Mouse (Mus musculus): ENCODE results near the gene Mob1b. TPM values are rescaled to one million over a fixed set of nuclear protein-coding genes. Genes with fewer than 3 reads are reported as not detected.

Mob1b gene
- polyA plus RNA-seq (2014; fragmentation: Nextera tagmentation; extraction: Ambion mirVana), result 12.4 and 14.3 TPM in 2 replicates

GRCm38 (mm10) chr5:88720116-88721002, at the start of gene Mob1b:
Gene Mob1b, plus strand, starts transcription at chr5:88720855.
- peak within 1 kb of the TSS; percentile 95 for H3K27ac ChIP-seq (ENCODE audit: low read depth, low read length)
- peak; percentile 96 for DNase-seq (ENCODE audit: low spot score)
- no peaks in the 10 kb centered on the region for H3K9me3 ChIP-seq (replicated peaks; ENCODE audit: control insufficient read depth, low read length)
- ATAC-seq, result peak; percentile 94
- H3K4me3 ChIP-seq (ENCODE audit: low read depth, low read length), result peak within 1 kb of the TSS; percentile 96
- H3K27me3 ChIP-seq (replicated peaks; ENCODE audit: control insufficient read depth, insufficient read depth, low read length), result no peaks in the 10 kb centered on the region
- peak within 1 kb of the TSS; percentile 95 for H3K4me2 ChIP-seq (ENCODE audit: low read length)
- H3K9ac ChIP-seq (ENCODE audit: low read length), result peak within 1 kb of the TSS; percentile 98
- no peaks in the 10 kb centered on the region for H3K36me3 ChIP-seq (ENCODE audit: control insufficient read depth, insufficient read depth, low read length)
- under 1% methylated on average over 54 of the region's 54 CpGs for WGBS
- peaks cover 14% of the 10 kb centered on the region for H3K4me1 ChIP-seq (ENCODE audit: control insufficient read depth, insufficient read depth, low read length)

DNA sequence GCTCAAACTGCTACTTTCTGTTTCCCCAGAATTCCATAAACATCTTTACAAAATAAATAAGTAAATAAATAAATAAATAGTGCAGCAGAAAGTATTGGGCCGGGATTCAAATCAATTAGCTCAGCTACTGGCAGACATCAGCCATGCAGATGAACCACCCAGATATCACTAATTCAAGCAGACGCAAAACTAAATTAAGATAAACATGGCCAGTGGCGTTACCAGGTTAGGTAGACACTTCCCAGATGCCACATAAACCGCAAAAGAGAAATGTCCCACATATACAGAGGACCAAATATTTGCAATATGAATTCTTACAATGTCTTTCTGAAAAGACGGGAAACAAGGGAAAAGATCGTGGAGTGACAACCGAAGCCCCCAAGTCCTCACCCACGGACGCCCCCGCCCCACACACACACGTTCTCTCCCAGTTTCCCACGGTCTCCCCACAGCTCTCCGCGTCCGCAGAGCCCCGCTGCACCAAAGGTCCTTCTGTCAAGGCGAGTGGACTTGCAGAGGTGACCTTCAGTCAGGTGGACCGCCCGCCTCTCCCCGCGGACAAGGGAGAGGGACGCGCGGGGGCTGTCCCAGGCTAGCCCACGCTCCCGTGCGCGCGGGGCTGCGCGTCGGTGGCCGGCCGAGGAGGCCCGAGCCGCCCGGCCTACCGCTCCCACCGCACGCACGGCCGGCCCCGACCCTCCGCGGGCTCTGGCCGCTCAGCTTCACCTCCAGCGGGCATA, 45.8 kb upstream of the Mob1b start:
- DNase-seq (ENCODE audit: low spot score) (peak; percentile 30), ATAC-seq (peak; percentile 52)
- Histone ChIP-seq H3K9ac (ENCODE audit: low read length) (peak overlapping the region; percentile 95), H3K4me1 (ENCODE audit: control insufficient read depth, insufficient read depth, low read length) (peaks cover 10% of the 10 kb centered on the region), H3K4me2 (ENCODE audit: low read length) (peak overlapping the region; percentile 68), H3K4me3 (ENCODE audit: low read depth, low read length) (peak overlapping the region; percentile 89), H3K27ac (ENCODE audit: low read depth, low read length) (peak overlapping the region; percentile 98), H3K9me3 (replicated peaks; ENCODE audit: control insufficient read depth, low read length) (no peaks in the 10 kb centered on the region), H3K36me3 (ENCODE audit: control insufficient read depth, insufficient read depth, low read length) (peaks cover 27% of the 10 kb centered on the region), H3K27me3 (replicated peaks; ENCODE audit: control insufficient read depth, insufficient read depth, low read length) (no peaks in the 10 kb centered on the region)
- 1% methylated on average over 41 of the region's 47 CpGs for WGBS

- H3K4me3 ChIP-seq (ENCODE audit: low read depth, low read length), result peak within 1 kb of the TSS; percentile 89
- ATAC-seq (peak; percentile 93), DNase-seq (ENCODE audit: low spot score) (peak; percentile 93)
- peak within 1 kb of the TSS; percentile 68 for H3K4me2 ChIP-seq (ENCODE audit: low read length)
- H3K27me3 ChIP-seq (replicated peaks; ENCODE audit: control insufficient read depth, insufficient read depth, low read length), result no peaks in the 10 kb centered on the region
- peak within 1 kb of the TSS; percentile 95 for H3K9ac ChIP-seq (ENCODE audit: low read length)
- WGBS, result under 1% methylated on average over 100 of the region's 127 CpGs
- H3K4me1 ChIP-seq (ENCODE audit: control insufficient read depth, insufficient read depth, low read length), result peaks cover 10% of the 10 kb centered on the region
- no peaks in the 10 kb centered on the region for H3K9me3 ChIP-seq (replicated peaks; ENCODE audit: control insufficient read depth, low read length)
- peak within 1 kb of the TSS; percentile 98 for H3K27ac ChIP-seq (ENCODE audit: low read depth, low read length)
- peaks cover 19% of the 10 kb centered on the region; the same call in 1 of the 2 replicates for H3K36me3 ChIP-seq (ENCODE audit: control insufficient read depth, insufficient read depth, low read length)
Observed at GRCm38 (mm10) chr5:88675443-88676387, 44.9 kb upstream of the Mob1b start, which contains the start of gene Grsf1. Gene Grsf1, minus strand, starts transcription at chr5:88676171.

DNA sequence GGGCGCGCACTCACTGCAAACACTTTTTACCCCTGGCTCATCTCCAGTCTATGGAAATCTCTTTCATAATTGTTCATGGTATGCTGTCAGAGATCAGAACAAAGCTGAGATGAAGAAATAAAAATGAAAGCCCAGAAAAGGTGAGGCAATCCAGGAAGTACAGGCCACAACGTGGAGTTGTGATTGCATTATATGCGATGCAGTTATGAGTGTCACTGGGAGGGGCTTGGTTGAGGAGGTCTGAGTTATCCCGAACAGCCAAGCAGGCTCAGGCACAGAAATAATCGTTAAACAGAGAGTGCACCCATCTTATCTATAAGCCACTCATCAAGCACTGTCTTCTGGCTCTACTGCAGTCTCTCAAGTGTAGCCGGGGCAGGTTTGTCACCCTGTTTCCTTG, 41.7 kb upstream of the Mob1b start:
- Histone ChIP-seq H3K4me1 (ENCODE audit: control insufficient read depth, insufficient read depth, low read length) (peaks cover 7% of the 10 kb centered on the region), H3K4me3 (ENCODE audit: low read depth, low read length) (no peak overlapping the region), H3K27me3 (replicated peaks; ENCODE audit: control insufficient read depth, insufficient read depth, low read length) (no peaks in the 10 kb centered on the region), H3K9ac (ENCODE audit: low read length) (no peak overlapping the region), H3K9me3 (replicated peaks; ENCODE audit: control insufficient read depth, low read length) (no peaks in the 10 kb centered on the region), H3K27ac (ENCODE audit: low read depth, low read length) (no peak overlapping the region), H3K4me2 (ENCODE audit: low read length) (no peak overlapping the region), H3K36me3 (ENCODE audit: control insufficient read depth, insufficient read depth, low read length) (no peaks in the 10 kb centered on the region)
- WGBS, result 56% methylated on average over 7 of the region's 7 CpGs
- ATAC-seq (no peak), DNase-seq (ENCODE audit: low spot score) (no peak)

GRCm38 (mm10) chr5:88679341-88679740, 41.3 kb upstream of the Mob1b start:
- Histone ChIP-seq H3K36me3 (ENCODE audit: control insufficient read depth, insufficient read depth, low read length) (no peaks in the 10 kb centered on the region), H3K27ac (ENCODE audit: low read depth, low read length) (no peak overlapping the region), H3K4me1 (ENCODE audit: control insufficient read depth, insufficient read depth, low read length) (peaks cover 3% of the 10 kb centered on the region), H3K27me3 (replicated peaks; ENCODE audit: control insufficient read depth, insufficient read depth, low read length) (no peaks in the 10 kb centered on the region), H3K4me3 (ENCODE audit: low read depth, low read length) (no peak overlapping the region), H3K9me3 (replicated peaks; ENCODE audit: control insufficient read depth, low read length) (no peaks in the 10 kb centered on the region), H3K4me2 (ENCODE audit: low read length) (no peak overlapping the region), H3K9ac (ENCODE audit: low read length) (no peak overlapping the region)
- no peak for ATAC-seq
- DNase-seq (ENCODE audit: low spot score), result no peak
- WGBS, result 10% methylated on average over 6 of the region's 6 CpGs

DNA sequence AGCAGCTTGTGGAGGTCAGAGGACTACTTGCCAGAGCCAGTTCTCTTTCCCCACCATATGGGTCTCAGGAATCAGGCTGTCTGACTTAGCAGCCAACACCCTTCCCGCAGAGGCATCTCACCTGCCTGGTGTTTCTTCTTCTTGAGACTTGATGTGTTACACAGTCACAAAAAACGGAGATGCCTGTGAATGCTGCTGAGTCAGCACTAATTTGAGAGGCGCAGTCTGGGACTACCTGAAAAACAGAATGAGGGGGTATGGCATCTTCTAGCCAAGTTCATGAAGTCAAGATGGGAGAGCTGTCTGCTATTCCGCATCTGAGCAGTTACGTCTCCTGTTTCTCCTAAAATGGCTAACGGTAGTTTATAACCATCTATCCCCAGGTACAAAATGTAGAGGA, 40.1 kb upstream of the Mob1b start:
- Histone ChIP-seq H3K4me3 (ENCODE audit: low read depth, low read length) (no peak overlapping the region), H3K9me3 (replicated peaks; ENCODE audit: control insufficient read depth, low read length) (no peaks in the 10 kb centered on the region), H3K4me1 (ENCODE audit: control insufficient read depth, insufficient read depth, low read length) (no peaks in the 10 kb centered on the region; the same call in 1 of the 2 replicates), H3K9ac (ENCODE audit: low read length) (no peak overlapping the region), H3K27me3 (replicated peaks; ENCODE audit: control insufficient read depth, insufficient read depth, low read length) (no peaks in the 10 kb centered on the region), H3K36me3 (ENCODE audit: control insufficient read depth, insufficient read depth, low read length) (no peaks in the 10 kb centered on the region), H3K4me2 (ENCODE audit: low read length) (no peak overlapping the region), H3K27ac (ENCODE audit: low read depth, low read length) (no peak overlapping the region)
- 87% methylated on average over 6 of the region's 6 CpGs for WGBS
- DNase-seq (ENCODE audit: low spot score), result no peak
- no peak for ATAC-seq

DNA sequence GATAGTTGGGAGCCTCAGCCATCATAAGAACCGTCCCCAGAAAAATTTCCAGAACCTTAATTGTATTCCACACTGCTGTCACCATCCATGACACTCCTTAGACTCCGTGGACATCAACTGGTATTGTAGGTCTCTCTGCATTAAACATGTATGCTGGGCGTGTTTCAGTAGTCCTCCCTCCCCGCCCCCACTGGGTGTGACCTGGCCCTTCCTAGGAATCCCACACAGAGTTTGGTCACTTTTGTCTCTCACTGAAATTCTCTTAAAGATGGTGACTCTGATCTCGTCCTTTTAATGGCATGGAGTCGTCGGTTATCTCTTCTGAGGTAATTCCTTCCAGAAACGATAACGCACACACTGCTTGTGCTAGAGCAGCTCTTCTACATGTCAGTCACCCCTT, 36.9 kb upstream of the Mob1b start:
- no peaks in the 10 kb centered on the region for H3K9me3 ChIP-seq (replicated peaks; ENCODE audit: control insufficient read depth, low read length)
- DNase-seq (ENCODE audit: low spot score), result no peak
- 90% methylated on average over 9 of the region's 9 CpGs for WGBS
- no peaks in the 10 kb centered on the region for H3K4me1 ChIP-seq (ENCODE audit: control insufficient read depth, insufficient read depth, low read length)
- no peak overlapping the region for H3K4me2 ChIP-seq (ENCODE audit: low read length)
- H3K27ac ChIP-seq (ENCODE audit: low read depth, low read length), result no peak overlapping the region
- ATAC-seq, result no peak
- H3K27me3 ChIP-seq (replicated peaks; ENCODE audit: control insufficient read depth, insufficient read depth, low read length), result no peaks in the 10 kb centered on the region
- H3K4me3 ChIP-seq (ENCODE audit: low read depth, low read length), result no peak overlapping the region
- no peak overlapping the region for H3K9ac ChIP-seq (ENCODE audit: low read length)
- H3K36me3 ChIP-seq (ENCODE audit: control insufficient read depth, insufficient read depth, low read length), result no peaks in the 10 kb centered on the region

GRCm38 (mm10) chr5:88684226-88684625, 36.4 kb upstream of the Mob1b start:
- no peaks in the 10 kb centered on the region for H3K27me3 ChIP-seq (replicated peaks; ENCODE audit: control insufficient read depth, insufficient read depth, low read length)
- H3K9me3 ChIP-seq (replicated peaks; ENCODE audit: control insufficient read depth, low read length), result no peaks in the 10 kb centered on the region
- DNase-seq (ENCODE audit: low spot score), result no peak
- no peaks in the 10 kb centered on the region for H3K4me1 ChIP-seq (ENCODE audit: control insufficient read depth, insufficient read depth, low read length)
- H3K9ac ChIP-seq (ENCODE audit: low read length), result no peak overlapping the region
- no peak for ATAC-seq
- WGBS, result 40% methylated on average over 3 of the region's 3 CpGs
- H3K36me3 ChIP-seq (ENCODE audit: control insufficient read depth, insufficient read depth, low read length), result no peaks in the 10 kb centered on the region
- no peak overlapping the region for H3K27ac ChIP-seq (ENCODE audit: low read depth, low read length)
- H3K4me3 ChIP-seq (ENCODE audit: low read depth, low read length), result no peak overlapping the region
- H3K4me2 ChIP-seq (ENCODE audit: low read length), result no peak overlapping the region

Data from forebrain, embryonic 14.5 days (tissue).